Mouse (Mus musculus): Measurements from ENCODE around the gene Myh14. TPM values are rescaled to one million over a fixed set of nuclear protein-coding genes. Genes with fewer than 3 reads are reported as not detected.

The Myh14 gene
- total and polyA plus RNA-seq, 3 experiments, result under 0.01 to 0.08 TPM; not detected in 1

DNA sequence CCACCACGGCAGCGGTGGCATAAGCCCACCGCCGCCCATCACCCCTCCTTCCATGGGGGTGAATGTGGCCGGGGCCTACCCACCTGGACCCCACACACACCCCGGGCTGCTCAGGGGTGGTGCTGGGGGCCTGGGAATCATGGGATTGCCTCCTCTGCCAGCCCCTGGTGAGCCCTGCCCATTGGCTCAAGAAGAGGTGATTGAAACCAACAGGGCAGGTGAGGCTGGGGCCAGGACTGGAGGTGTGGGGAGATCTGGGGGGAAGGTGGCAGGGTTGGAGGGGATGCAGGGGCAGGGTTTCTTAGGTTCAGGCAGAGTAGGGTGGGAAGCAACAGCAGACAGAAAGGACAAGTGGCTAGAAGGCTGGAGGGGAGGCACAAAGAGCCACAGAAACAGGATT lies 74.6 kb downstream of the Myh14 start:
- no peak overlapping the region for H3K9ac ChIP-seq (ENCODE audit: control insufficient read depth, low read depth, low read length, poor library complexity, severe bottlenecking)
- H3K27me3 ChIP-seq (ENCODE audit: control insufficient read depth in 1 of 2, insufficient read depth in 2 of 2, low read length in 2 of 2), result no peaks in the 10 kb centered on the region
- H3K27ac ChIP-seq (ENCODE audit: control insufficient read depth, low read depth, low read length), result no peak overlapping the region
- H3K36me3 ChIP-seq (ENCODE audit: control insufficient read depth in 1 of 2, insufficient read depth in 2 of 2, low read length in 2 of 2), result no peaks in the 10 kb centered on the region
- no peaks in the 10 kb centered on the region for H3K79me2 ChIP-seq (ENCODE audit: control insufficient read depth, insufficient read depth, low read length, poor library complexity)
- H3K4me1 ChIP-seq (ENCODE audit: control insufficient read depth in 1 of 2, insufficient read depth in 2 of 2, low read length in 2 of 2), result no peaks in the 10 kb centered on the region
- no peaks in the 10 kb centered on the region for H3K9me3 ChIP-seq (replicated peaks; ENCODE audit: insufficient read depth, low read length)
- DNase-seq (ENCODE audit: low read depth, low spot score), result no peak
- H3K4me3 ChIP-seq (ENCODE audit: control insufficient read depth in 1 of 2, insufficient read depth in 1 of 2, low read depth in 2 of 2, low read length in 2 of 2), result no peak overlapping the region
- TF ChIP-seq GABPA (IDR thresholded peaks at IDR 0.05; ENCODE audit: low read depth, low read length), result no peak
- no peak for TF ChIP-seq TBP (IDR thresholded peaks at IDR 0.05; ENCODE audit: low read depth, low read length)
- TF ChIP-seq ETS1 (IDR thresholded peaks at IDR 0.05; ENCODE audit: low read depth, low read length), result no peak
- TF ChIP-seq BHLHE40 (IDR thresholded peaks at IDR 0.05; ENCODE audit: borderline replicate concordance, low read depth, low read length), result no peak
- no peak for TF ChIP-seq TAL1 (IDR thresholded peaks at IDR 0.05; ENCODE audit: low read length)
- TF ChIP-seq GATA1 (IDR thresholded peaks at IDR 0.05; ENCODE audit: low read depth, low read length), result no peak
- no peak for TF ChIP-seq NRF1 (IDR thresholded peaks at IDR 0.05; ENCODE audit: insufficient read depth, low read depth, low read length, poor library complexity, severe bottlenecking)
- no peak for TF ChIP-seq POLR2AphosphoS5 (IDR thresholded peaks at IDR 0.05; ENCODE audit: borderline replicate concordance, low read depth, low read length)
- TF ChIP-seq MXI1 (IDR thresholded peaks at IDR 0.05; ENCODE audit: low read depth, low read length), result no peak
- TF ChIP-seq MAX (IDR thresholded peaks at IDR 0.05; ENCODE audit: low read length), result no peak
- TF ChIP-seq ZKSCAN1 (IDR thresholded peaks at IDR 0.05; ENCODE audit: low read depth, low read length), result no peak
- no peak for TF ChIP-seq NELFE (IDR thresholded peaks at IDR 0.05; ENCODE audit: low read depth, low read length)
- TF ChIP-seq ELF1 (IDR thresholded peaks at IDR 0.05; ENCODE audit: low read depth, low read length), result no peak
- TF ChIP-seq ZC3H11A (IDR thresholded peaks at IDR 0.05; ENCODE audit: low read depth, low read length), result no peak
- no peak for TF ChIP-seq JUND (IDR thresholded peaks at IDR 0.05; ENCODE audit: low read depth, low read length)
- no peak for TF ChIP-seq TCF12 (IDR thresholded peaks at IDR 0.05; ENCODE audit: low read depth, low read length)
- TF ChIP-seq MAFK (IDR thresholded peaks at IDR 0.05; ENCODE audit: borderline replicate concordance, low read depth, low read length), result no peak
- no peak for TF ChIP-seq MEF2A (IDR thresholded peaks at IDR 0.05; ENCODE audit: extremely low read depth, insufficient replicate concordance, low read depth, low read length, poor library complexity, severe bottlenecking)

DNA sequence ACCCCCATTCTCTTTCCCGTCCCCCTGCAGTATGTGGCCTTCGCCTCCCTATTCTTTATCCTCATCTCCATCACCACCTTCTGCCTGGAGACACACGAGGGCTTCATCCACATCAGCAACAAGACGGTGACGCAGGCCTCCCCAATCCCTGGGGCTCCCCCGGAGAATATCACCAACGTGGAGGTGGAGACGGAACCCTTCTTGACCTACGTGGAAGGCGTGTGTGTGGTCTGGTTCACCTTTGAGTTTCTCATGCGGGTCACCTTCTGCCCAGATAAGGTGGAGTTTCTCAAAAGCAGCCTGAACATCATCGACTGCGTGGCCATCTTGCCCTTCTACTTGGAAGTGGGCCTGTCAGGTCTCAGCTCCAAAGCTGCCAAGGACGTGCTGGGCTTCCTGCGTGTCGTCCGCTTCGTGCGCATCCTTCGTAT lies 75.5 kb downstream of the Myh14 start:
- no peak overlapping the region for H3K9ac ChIP-seq (ENCODE audit: control insufficient read depth, low read depth, low read length, poor library complexity, severe bottlenecking)
- no peak for DNase-seq (ENCODE audit: low read depth, low spot score)
- no peak overlapping the region for H3K4me3 ChIP-seq (ENCODE audit: control insufficient read depth in 1 of 2, insufficient read depth in 1 of 2, low read depth in 2 of 2, low read length in 2 of 2)
- no peak overlapping the region for H3K27ac ChIP-seq (ENCODE audit: control insufficient read depth, low read depth, low read length)
- H3K27me3 ChIP-seq (ENCODE audit: control insufficient read depth in 1 of 2, insufficient read depth in 2 of 2, low read length in 2 of 2), result no peaks in the 10 kb centered on the region
- no peaks in the 10 kb centered on the region for H3K36me3 ChIP-seq (ENCODE audit: control insufficient read depth in 1 of 2, insufficient read depth in 2 of 2, low read length in 2 of 2)
- H3K9me3 ChIP-seq (replicated peaks; ENCODE audit: insufficient read depth, low read length), result no peaks in the 10 kb centered on the region
- no peaks in the 10 kb centered on the region for H3K79me2 ChIP-seq (ENCODE audit: control insufficient read depth, insufficient read depth, low read length, poor library complexity)
- no peaks in the 10 kb centered on the region for H3K4me1 ChIP-seq (ENCODE audit: control insufficient read depth in 1 of 2, insufficient read depth in 2 of 2, low read length in 2 of 2)
- TF ChIP-seq TBP (IDR thresholded peaks at IDR 0.05; ENCODE audit: low read depth, low read length), result no peak
- no peak for TF ChIP-seq BHLHE40 (IDR thresholded peaks at IDR 0.05; ENCODE audit: borderline replicate concordance, low read depth, low read length)
- TF ChIP-seq NELFE (IDR thresholded peaks at IDR 0.05; ENCODE audit: low read depth, low read length), result no peak
- no peak for TF ChIP-seq POLR2AphosphoS2 (IDR thresholded peaks at IDR 0.05; ENCODE audit: low read length)
- TF ChIP-seq CHD2 (IDR thresholded peaks at IDR 0.05; ENCODE audit: low read length), result no peak
- no peak for TF ChIP-seq ELF1 (IDR thresholded peaks at IDR 0.05; ENCODE audit: low read depth, low read length)
- TF ChIP-seq KAT2A (conservative IDR thresholded peaks at IDR 0.05; ENCODE audit: low read depth, low read length), result no peak
- no peak for TF ChIP-seq MAX (IDR thresholded peaks at IDR 0.05; ENCODE audit: low read length)
- no peak for TF ChIP-seq MAFK (IDR thresholded peaks at IDR 0.05; ENCODE audit: borderline replicate concordance, low read depth, low read length)
- TF ChIP-seq POLR2AphosphoS5 (IDR thresholded peaks at IDR 0.05; ENCODE audit: borderline replicate concordance, low read depth, low read length), result no peak
- TF ChIP-seq ETS1 (IDR thresholded peaks at IDR 0.05; ENCODE audit: low read depth, low read length), result no peak
- no peak for TF ChIP-seq TAL1 (IDR thresholded peaks at IDR 0.05; ENCODE audit: low read length)
- TF ChIP-seq MEF2A (IDR thresholded peaks at IDR 0.05; ENCODE audit: extremely low read depth, insufficient replicate concordance, low read depth, low read length, poor library complexity, severe bottlenecking), result no peak
- TF ChIP-seq ZKSCAN1 (IDR thresholded peaks at IDR 0.05; ENCODE audit: low read depth, low read length), result no peak
- TF ChIP-seq POLR2A (IDR thresholded peaks at IDR 0.05; ENCODE audit: control insufficient read depth in 1 of 2, insufficient read depth in 1 of 2, low read depth in 1 of 2, low read length in 2 of 2, poor library complexity in 1 of 2), result no peak
- TF ChIP-seq GABPA (IDR thresholded peaks at IDR 0.05; ENCODE audit: low read depth, low read length), result no peak
- no peak for TF ChIP-seq RAD21 (IDR thresholded peaks at IDR 0.05; ENCODE audit: low read depth, low read length)
- no peak for TF ChIP-seq USF2 (IDR thresholded peaks at IDR 0.05; ENCODE audit: borderline replicate concordance in 1 of 2, insufficient read depth in 1 of 2, low read depth in 1 of 2, low read length in 2 of 2)
- TF ChIP-seq MYB (IDR thresholded peaks at IDR 0.05; ENCODE audit: low read depth, low read length), result no peak

All from MEL (cell line).